Mouse (Mus musculus) embryo, embryonic 10.5 days (tissue): Measurements from ENCODE around the gene Haghl.
A peak's percentile ranks its signal among the peaks of the same experiment; 100 is the strongest.
"Not testable (repeated sequence)": the region's sequence is repeated elsewhere in the genome, so short reads cannot be mapped to it uniquely, and the experiment has no call there.

Experiments used
- DNase-seq: peaks from one replicate; pipeline ENCODE4 v3.0.0-alpha.2; 2015; ENCODE audit warnings: low spot score

The Haghl gene

DNA sequence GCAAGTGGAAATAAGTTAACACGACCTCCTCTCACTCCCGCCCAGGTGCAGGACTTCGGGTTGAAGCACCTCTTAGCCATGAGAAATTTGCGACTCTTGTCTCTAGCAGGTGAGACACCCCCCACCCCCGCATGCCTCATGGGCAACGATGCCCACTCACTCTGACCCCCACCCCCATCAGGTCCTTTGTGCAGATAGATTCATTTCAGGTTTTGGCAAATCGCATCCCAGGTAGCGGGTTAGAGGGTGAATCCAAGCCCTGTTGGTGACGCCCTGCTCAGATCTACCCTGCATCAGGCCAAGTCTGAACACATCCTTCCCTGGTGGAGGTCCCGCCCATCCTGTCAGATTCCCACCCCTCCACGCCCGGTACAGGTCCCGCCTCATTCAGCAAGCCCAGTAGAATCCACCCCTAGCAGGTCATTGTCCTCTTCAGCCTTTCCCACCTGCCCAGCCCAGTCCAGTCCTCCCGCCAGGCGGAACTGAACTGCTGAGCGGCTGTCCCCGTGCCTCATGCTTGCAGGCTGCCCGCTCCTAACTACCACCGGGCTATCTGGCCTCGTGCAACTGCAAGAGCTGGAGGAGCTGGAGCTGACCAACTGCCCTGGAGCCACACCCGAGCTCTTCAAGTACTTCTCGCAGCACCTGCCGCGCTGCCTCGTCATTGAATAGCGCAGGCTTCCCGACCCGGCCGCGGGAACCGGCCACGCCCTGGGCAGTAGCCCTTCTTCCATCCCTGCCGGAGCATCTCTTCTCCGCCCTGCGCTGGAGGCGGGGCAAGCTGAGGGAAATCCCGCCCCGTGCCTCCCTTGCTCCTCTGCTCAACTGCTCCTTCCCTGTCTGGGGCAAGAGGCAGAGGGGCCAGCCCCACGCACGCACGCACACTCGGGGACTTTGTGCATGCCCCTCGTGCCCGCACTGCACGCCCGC, 33.6 kb upstream of the Haghl start:
- no peak for DNase-seq

DNA sequence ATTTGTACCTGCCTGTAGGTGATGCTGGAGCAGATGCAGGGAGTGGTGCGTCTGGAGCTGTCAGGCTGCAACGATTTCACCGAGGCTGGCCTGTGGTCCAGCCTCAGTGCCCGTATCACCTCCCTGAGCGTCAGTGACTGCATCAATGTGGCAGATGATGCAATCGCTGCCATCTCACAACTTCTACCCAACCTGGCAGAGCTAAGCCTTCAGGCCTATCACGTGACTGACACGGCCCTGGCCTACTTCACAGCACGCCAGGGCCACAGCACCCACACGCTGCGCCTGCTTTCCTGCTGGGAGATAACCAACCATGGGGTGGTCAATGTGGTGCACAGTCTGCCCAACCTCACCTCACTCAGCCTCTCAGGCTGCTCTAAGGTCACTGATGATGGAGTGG, 32.2 kb upstream of the Haghl start:
- DNase-seq: no peak

GRCm38 (mm10) chr17:25813471-25813870, 28.0 kb upstream of the Haghl start:
- DNase-seq: peak; percentile 90

GRCm38 (mm10) chr17:25810890-25811289, 25.4 kb upstream of the Haghl start:
- DNase-seq: no peak

DNA sequence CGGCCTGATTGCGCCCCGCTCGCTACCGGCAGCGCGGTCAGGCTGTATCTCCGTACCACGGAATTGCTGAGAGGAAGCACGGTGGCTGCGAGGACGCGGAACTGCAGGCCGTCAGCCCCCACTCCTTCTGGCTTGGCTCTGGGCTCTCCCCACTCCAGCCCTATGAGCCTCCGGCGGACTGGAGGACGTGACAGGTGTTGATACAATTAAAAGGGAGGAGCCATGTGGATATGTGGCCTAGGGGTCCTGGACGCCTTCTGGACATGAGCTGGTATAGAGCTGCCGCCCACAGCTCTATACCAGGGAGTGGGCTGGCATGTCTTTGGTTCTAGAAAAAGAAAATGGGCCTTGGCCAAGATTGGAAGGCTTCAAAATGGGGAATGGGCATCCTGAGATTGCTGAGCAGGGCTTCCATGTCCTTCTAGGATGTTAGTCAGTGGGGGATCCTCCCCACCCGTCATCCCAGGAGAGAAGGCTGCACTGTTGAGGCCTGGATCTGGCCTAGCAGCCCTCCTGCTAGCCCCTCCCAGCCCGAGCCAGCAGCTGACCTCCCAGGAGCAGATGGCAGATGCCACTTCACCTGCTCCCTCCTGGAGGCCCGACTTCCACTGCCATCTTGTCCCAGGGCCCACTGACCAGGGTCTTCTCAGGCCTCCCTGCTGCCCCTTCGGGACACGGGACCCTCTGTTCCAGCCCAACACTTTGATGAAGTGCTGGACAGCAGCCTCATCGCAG, 24.3 kb upstream of the Haghl start:
- DNase-seq: peak; percentile 46

DNA sequence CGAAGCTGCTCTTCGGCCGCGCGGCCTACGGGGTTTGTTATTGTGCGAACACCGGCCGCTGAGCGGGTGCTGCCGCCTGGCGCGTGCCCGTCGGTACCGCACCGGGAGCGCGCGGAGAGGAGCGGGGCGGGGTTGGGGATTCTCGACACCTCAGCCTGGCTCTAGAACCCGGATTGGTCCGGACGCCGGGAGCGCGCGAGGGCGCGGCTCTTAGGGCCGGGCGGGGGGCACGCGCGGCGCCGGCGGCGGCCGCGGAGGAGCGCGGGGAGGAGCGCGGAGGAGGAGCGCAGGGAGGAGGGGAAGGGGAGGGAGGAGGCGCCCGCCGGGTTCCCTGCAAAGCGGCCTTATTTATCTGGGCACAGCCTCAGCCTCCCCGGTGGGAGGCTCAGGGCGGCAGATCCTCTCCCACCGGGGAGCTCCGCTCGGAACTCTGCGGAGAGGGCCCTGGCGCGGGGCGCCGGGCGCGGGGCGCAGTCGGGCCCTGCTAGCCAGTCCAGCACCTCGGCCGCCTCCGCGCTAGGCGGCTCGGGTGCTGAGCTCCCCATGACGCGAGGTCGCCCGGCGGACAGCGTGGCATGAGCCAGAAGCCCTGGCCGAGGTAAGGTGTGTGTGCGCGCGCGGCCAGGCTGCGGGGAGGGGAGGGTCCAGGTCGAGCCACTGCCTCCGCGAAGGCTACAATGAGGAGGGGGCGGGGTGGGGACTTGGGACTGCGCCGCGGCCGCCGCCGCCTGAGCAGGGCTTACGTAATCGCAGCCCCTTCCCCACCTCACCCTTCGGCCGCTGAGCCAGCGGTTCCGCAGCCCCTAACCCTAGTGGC, 23.5 kb upstream of the Haghl start, which contains the start of gene Fbxl16:
Fbxl16 (plus strand) TSS at position 297 of the 817 bp plus-strand sequence.
- peak; percentile 90 for DNase-seq

GRCm38 (mm10) chr17:25808028-25808427, 22.6 kb upstream of the Haghl start:
- DNase-seq: no peak

DNA sequence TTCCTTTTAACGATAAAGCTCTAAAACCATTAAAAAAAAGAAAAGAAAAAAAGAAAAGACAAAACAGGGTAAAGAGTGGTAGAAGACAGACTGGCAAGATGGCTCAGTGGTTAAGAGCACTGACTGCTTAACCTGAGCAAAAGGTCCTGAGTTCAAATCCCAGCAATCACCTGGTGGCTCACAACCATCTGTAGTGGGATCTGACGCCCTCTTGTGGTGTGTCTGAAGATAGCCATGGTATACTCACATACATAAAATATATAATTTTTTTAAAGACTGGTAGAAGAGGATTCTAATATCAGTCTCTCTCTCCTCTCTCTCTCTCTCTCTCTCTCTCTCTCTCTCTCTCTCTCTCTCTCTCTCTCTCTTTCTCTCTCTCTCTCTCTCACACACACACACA, 22.0 kb upstream of the Haghl start:
- not testable (repeated sequence) for DNase-seq

DNA sequence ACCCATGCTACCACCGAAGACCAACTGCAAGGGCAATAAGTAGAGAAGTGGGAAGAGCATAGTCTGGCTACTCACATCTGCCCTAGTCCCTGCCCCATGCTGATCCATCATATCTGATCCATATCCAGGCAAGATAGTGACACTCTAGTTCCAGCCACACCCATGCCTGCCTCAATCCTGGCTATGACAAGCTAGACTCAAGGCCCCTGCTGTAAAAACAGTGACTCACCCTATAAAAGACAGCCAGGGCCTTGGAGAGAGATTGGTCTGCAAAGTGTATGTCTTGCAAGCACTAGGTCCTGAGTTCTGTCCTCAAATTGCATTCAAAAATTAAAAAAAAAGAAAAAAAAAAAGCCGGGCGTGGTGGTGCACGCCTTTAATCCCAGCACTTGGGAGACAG, 21.0 kb upstream of the Haghl start:
- no peak for DNase-seq

DNA sequence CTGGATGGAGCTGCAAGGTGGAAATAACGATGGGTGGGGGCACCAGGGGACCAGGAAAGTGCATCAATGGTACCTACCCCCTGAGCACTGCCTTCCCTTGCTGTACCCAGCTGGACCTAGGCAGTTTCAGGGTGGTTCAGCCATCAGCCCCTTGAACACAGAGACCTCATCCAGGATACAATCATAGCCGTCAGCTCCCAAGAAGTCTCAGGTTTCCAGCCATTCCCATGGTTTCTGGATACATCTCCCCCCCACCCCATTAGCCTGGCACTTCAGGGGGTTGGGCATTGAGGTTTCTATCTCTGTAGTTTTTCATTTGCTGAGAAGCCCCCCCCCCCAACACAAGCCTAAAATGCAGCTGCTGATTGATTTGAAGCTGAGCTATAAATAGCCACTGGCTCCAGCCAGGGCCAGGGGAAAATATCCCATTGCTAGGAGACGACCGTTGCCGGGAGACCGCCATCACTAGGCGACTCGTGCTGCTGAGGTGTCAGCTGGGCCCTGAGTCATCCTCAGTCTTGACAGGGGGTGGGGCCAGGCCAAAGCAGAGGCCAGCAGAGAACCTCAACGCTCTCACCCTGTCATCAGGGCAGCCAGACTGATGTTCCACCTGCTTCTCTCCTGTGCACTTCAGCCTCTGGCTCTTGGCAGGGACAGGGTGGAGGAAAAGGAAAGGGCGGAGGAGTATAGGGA, 17.5 kb upstream of the Haghl start:
- peak; percentile 89 for DNase-seq

- DNase-seq: peak; percentile 93
Observed at GRCm38 (mm10) chr17:25801029-25801428, 15.6 kb upstream of the Haghl start.

- DNase-seq: peak; percentile 97
Observed at GRCm38 (mm10) chr17:25796951-25797369, 11.5 kb upstream of the Haghl start, which contains the start of gene Metrn. Gene Metrn, minus strand, starts transcription at chr17:25797136.

GRCm38 (mm10) chr17:25796211-25796771, 10.8 kb upstream of the Haghl start:
- no peak for DNase-seq

DNA sequence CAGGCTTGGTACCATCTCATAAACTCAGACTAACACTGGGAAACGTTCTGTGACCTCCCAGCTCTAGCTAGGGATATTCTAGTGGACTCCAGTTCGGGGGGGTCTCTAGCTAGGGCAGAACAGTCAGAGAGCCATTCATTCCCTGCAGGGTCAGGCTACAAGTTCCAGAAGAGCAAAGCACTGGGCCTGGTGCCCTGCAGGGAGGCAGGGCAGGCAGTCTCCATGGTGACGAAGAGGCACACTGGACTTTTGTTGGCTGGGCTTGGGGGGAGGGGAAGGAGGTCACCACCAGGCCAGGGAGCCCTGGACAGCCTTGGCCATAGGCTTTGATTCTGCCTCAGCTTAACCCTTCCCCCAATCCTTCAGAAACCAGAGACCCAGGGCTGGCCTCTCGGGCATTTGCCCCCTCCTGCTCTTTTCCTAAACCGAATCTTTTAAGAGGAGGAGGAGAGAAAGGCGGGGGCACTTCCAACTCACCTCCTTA, 10.2 kb upstream of the Haghl start, which contains the start of gene AC134908.4:
AC134908.4 (minus strand) TSS at position 51 of the 484 bp plus-strand sequence.
- peak; percentile 97 for DNase-seq

- DNase-seq: no peak
Observed at GRCm38 (mm10) chr17:25794998-25795397, 9.5 kb upstream of the Haghl start.

DNA sequence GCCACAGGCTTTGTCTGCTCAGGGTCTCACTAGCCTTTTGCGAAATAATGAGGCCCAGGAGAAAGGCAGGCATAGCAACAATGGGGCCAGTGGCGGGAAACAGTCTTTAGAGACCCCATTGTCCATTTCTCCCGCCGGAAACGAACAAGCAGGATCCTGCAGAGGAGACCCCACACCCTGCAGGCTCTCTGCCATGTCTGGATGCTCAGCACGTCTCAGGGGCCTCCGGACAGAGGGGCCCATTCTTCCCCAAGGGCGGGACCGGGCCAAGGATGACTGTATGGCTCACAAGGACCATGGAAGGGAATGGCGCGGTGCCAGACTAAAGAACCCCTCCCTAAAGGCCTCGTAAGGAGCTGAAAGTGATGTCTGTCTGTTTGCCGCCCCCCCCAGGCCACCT, 8.7 kb upstream of the Haghl start:
- DNase-seq: peak; percentile 70

- peak; percentile 82 for DNase-seq
Observed at GRCm38 (mm10) chr17:25792615-25793014, 7.1 kb upstream of the Haghl start, which contains the start of gene Fam173a. Gene Fam173a, minus strand, starts transcription at chr17:25792901.

GRCm38 (mm10) chr17:25791843-25792527, 6.5 kb upstream of the Haghl start:
- peak; percentile 89 for DNase-seq

- no peak for DNase-seq
Observed at GRCm38 (mm10) chr17:25791320-25791842, 5.9 kb upstream of the Haghl start.
